Mouse (Mus musculus): ENCODE measurements around the gene Mast4. TPM values are rescaled to one million over a fixed set of nuclear protein-coding genes. Genes with fewer than 3 reads are reported as not detected.

Mast4 gene
- polyA plus RNA-seq, 1 experiment: 10.4 TPM

GRCm38 (mm10) chr13:102903689-102904088 lies 430.6 kb downstream of the Mast4 start:
- peaks cover 27% of the 10 kb centered on the region for H3K4me1 ChIP-seq (replicated peaks; ENCODE audit: control insufficient read depth, insufficient read depth, low read length)
- no peaks in the 10 kb centered on the region for H3K36me3 ChIP-seq (ENCODE audit: control insufficient read depth, insufficient read depth, low read length)
- TF ChIP-seq POLR2A (IDR thresholded peaks at IDR 0.05; ENCODE audit: control insufficient read depth, extremely low read depth, insufficient read depth, low read length, poor library complexity): no peak
- no peak for TF ChIP-seq CTCF (IDR thresholded peaks at IDR 0.05; ENCODE audit: borderline replicate concordance, control insufficient read depth, extremely low read depth, insufficient read depth, low read length, poor library complexity)
- H3K27ac ChIP-seq (ENCODE audit: control insufficient read depth, insufficient read depth, low read length): no peak overlapping the region
- DNase-seq: no peak
- WGBS: 90% methylated on average over 4 of the region's 4 CpGs
- no peaks in the 10 kb centered on the region for H3K27me3 ChIP-seq (ENCODE audit: control insufficient read depth, insufficient read depth, low read length)
- H3K4me3 ChIP-seq (ENCODE audit: control insufficient read depth, insufficient read depth, low read length): no peak overlapping the region

GRCm38 (mm10) chr13:102902123-102902522 lies 432.2 kb downstream of the Mast4 start:
- 93% methylated on average over 7 of the region's 7 CpGs for WGBS
- Histone ChIP-seq H3K36me3 (ENCODE audit: control insufficient read depth, insufficient read depth, low read length) (no peaks in the 10 kb centered on the region), H3K27me3 (ENCODE audit: control insufficient read depth, insufficient read depth, low read length) (no peaks in the 10 kb centered on the region), H3K4me3 (ENCODE audit: control insufficient read depth, insufficient read depth, low read length) (no peak overlapping the region), H3K4me1 (replicated peaks; ENCODE audit: control insufficient read depth, insufficient read depth, low read length) (peaks cover 28% of the 10 kb centered on the region), H3K27ac (ENCODE audit: control insufficient read depth, insufficient read depth, low read length) (no peak overlapping the region)
- TF ChIP-seq CTCF (IDR thresholded peaks at IDR 0.05; ENCODE audit: borderline replicate concordance, control insufficient read depth, extremely low read depth, insufficient read depth, low read length, poor library complexity) (no peak), POLR2A (IDR thresholded peaks at IDR 0.05; ENCODE audit: control insufficient read depth, extremely low read depth, insufficient read depth, low read length, poor library complexity) (no peak)
- DNase-seq: no peak

DNA sequence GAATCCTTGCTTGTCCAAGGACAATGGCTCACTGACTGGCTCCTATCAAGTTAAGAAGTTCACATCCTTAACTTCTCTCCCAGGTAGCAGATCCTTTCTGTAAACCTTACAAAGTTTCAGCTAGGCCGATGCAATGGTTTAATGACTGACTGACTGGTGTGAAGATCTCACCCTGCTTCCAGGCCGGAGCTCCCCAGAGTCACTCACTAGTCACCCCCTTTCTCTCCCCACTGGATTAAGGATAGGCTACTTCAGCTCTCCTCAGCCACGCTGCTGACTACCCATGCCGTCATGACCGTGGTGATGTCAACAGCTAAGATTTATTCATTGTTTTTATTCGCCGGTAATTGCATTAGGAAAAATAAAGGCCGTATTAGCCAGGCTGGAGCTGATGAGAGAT lies 433.8 kb downstream of the Mast4 start:
- WGBS: 96% methylated on average over 8 of the region's 8 CpGs
- Histone ChIP-seq H3K36me3 (ENCODE audit: control insufficient read depth, insufficient read depth, low read length) (no peaks in the 10 kb centered on the region), H3K4me3 (ENCODE audit: control insufficient read depth, insufficient read depth, low read length) (no peak overlapping the region), H3K27me3 (ENCODE audit: control insufficient read depth, insufficient read depth, low read length) (no peaks in the 10 kb centered on the region), H3K4me1 (replicated peaks; ENCODE audit: control insufficient read depth, insufficient read depth, low read length) (peaks cover 25% of the 10 kb centered on the region), H3K27ac (ENCODE audit: control insufficient read depth, insufficient read depth, low read length) (no peak overlapping the region)
- no peak for TF ChIP-seq CTCF (IDR thresholded peaks at IDR 0.05; ENCODE audit: borderline replicate concordance, control insufficient read depth, extremely low read depth, insufficient read depth, low read length, poor library complexity)
- no peak for TF ChIP-seq POLR2A (IDR thresholded peaks at IDR 0.05; ENCODE audit: control insufficient read depth, extremely low read depth, insufficient read depth, low read length, poor library complexity)
- DNase-seq: no peak

GRCm38 (mm10) chr13:102900083-102900420 lies 434.2 kb downstream of the Mast4 start:
- no peak for TF ChIP-seq CTCF (IDR thresholded peaks at IDR 0.05; ENCODE audit: borderline replicate concordance, control insufficient read depth, extremely low read depth, insufficient read depth, low read length, poor library complexity)
- no peak for TF ChIP-seq POLR2A (IDR thresholded peaks at IDR 0.05; ENCODE audit: control insufficient read depth, extremely low read depth, insufficient read depth, low read length, poor library complexity)
- Histone ChIP-seq H3K27me3 (ENCODE audit: control insufficient read depth, insufficient read depth, low read length) (no peaks in the 10 kb centered on the region), H3K36me3 (ENCODE audit: control insufficient read depth, insufficient read depth, low read length) (no peaks in the 10 kb centered on the region), H3K27ac (ENCODE audit: control insufficient read depth, insufficient read depth, low read length) (no peak overlapping the region), H3K4me3 (ENCODE audit: control insufficient read depth, insufficient read depth, low read length) (no peak overlapping the region), H3K4me1 (replicated peaks; ENCODE audit: control insufficient read depth, insufficient read depth, low read length) (peaks cover 21% of the 10 kb centered on the region)
- 93% methylated on average over 2 of the region's 2 CpGs for WGBS
- DNase-seq: no peak

- Histone ChIP-seq H3K4me3 (ENCODE audit: control insufficient read depth, insufficient read depth, low read length) (no peak overlapping the region), H3K36me3 (ENCODE audit: control insufficient read depth, insufficient read depth, low read length) (no peaks in the 10 kb centered on the region), H3K27me3 (ENCODE audit: control insufficient read depth, insufficient read depth, low read length) (no peaks in the 10 kb centered on the region), H3K4me1 (replicated peaks; ENCODE audit: control insufficient read depth, insufficient read depth, low read length) (peaks cover 21% of the 10 kb centered on the region), H3K27ac (ENCODE audit: control insufficient read depth, insufficient read depth, low read length) (no peak overlapping the region; the same call in 1 of the 2 replicates)
- no peak for DNase-seq
- TF ChIP-seq POLR2A (IDR thresholded peaks at IDR 0.05; ENCODE audit: control insufficient read depth, extremely low read depth, insufficient read depth, low read length, poor library complexity) (no peak), CTCF (IDR thresholded peaks at IDR 0.05; ENCODE audit: borderline replicate concordance, control insufficient read depth, extremely low read depth, insufficient read depth, low read length, poor library complexity) (no peak)
- WGBS: 41% methylated on average over 9 of the region's 9 CpGs
These were observed 434.8 kb downstream of the Mast4 start for GRCm38 (mm10) chr13:102899253-102900082.

GRCm38 (mm10) chr13:102898374-102899131 lies 435.7 kb downstream of the Mast4 start:
- TF ChIP-seq CTCF (IDR thresholded peaks at IDR 0.05; ENCODE audit: borderline replicate concordance, control insufficient read depth, extremely low read depth, insufficient read depth, low read length, poor library complexity): no peak
- TF ChIP-seq POLR2A (IDR thresholded peaks at IDR 0.05; ENCODE audit: control insufficient read depth, extremely low read depth, insufficient read depth, low read length, poor library complexity): no peak
- no peak overlapping the region for H3K27ac ChIP-seq (ENCODE audit: control insufficient read depth, insufficient read depth, low read length)
- WGBS: 48% methylated on average over 15 of the region's 15 CpGs

More at GRCm38 (mm10) chr13:102898374-102899131, 435.7 kb downstream of the Mast4 start:
- DNase-seq: no peak
- Histone ChIP-seq H3K36me3 (ENCODE audit: control insufficient read depth, insufficient read depth, low read length) (no peaks in the 10 kb centered on the region), H3K27me3 (ENCODE audit: control insufficient read depth, insufficient read depth, low read length) (no peaks in the 10 kb centered on the region), H3K4me3 (ENCODE audit: control insufficient read depth, insufficient read depth, low read length) (no peak overlapping the region), H3K4me1 (replicated peaks; ENCODE audit: control insufficient read depth, insufficient read depth, low read length) (peaks cover 21% of the 10 kb centered on the region)

Measured in thymus, adult 2 months (tissue).